In genomic region chr19:45949236-45949635, GRCm38 (mm10) we compare ENCODE assay signal across 24 mouse cellular contexts. TPM values are rescaled to one million over a fixed set of nuclear protein-coding genes. Genes with fewer than 3 reads are reported as not detected.
A peak's percentile ranks its signal among the peaks of the same experiment; 100 is the strongest.
DNase-seq lines count a peak whose midpoint lies in the region; ATAC-seq and TF ChIP-seq lines count a peak whose summit lies in the region.
"Had no signal": no experiment of that assay in that cellular context is flagged by ENCODE, and none has a peak within 500 bp of the region (broad histone marks: within the 10 kb centered on the region; RNA-seq: fewer than 3 reads in every experiment).

No protein-coding gene starts in this region.

- TF ChIP-seq POLR2A in CH12.LX (IDR thresholded peaks at IDR 0.05; ENCODE audit: low read depth, low read length), result no peak

- TF ChIP-seq RAD21 in CH12.LX (IDR thresholded peaks at IDR 0.05; ENCODE audit: low read depth, low read length), result no peak

- H3K79me2 ChIP-seq in CH12.LX (replicated peaks; ENCODE audit: control insufficient read depth, extremely low read depth, insufficient read depth, poor library complexity, severe bottlenecking), result no peaks in the 10 kb centered on the region

- no peak overlapping the region for H3K9ac ChIP-seq in heart, postnatal 0 days (replicated peaks; ENCODE audit: low read depth, low read length)
- no peak overlapping the region for H3K9ac ChIP-seq in CH12.LX (ENCODE audit: insufficient read depth, low read depth)
- H3K9ac ChIP-seq: embryonic facial prominence, embryonic 13.5 days; embryonic facial prominence, embryonic 15.5 days; forebrain, embryonic 12.5 days had no signal

- no peaks in the 10 kb centered on the region for H3K9me3 ChIP-seq in heart, postnatal 0 days (replicated peaks; ENCODE audit: control insufficient read depth, low read length)
- no peaks in the 10 kb centered on the region for H3K9me3 ChIP-seq in CH12.LX (replicated peaks; ENCODE audit: low read length)
- H3K9me3 ChIP-seq: embryonic facial prominence, embryonic 13.5 days; embryonic facial prominence, embryonic 15.5 days; forebrain, embryonic 10.5 days; forebrain, embryonic 12.5 days had no signal

- H3K4me1 ChIP-seq in heart, postnatal 0 days (ENCODE audit: control insufficient read depth, insufficient read depth), result no peaks in the 10 kb centered on the region
- peaks cover 2 to 28% of the 10 kb centered on the region in 2 experiments; a peak in 3 of 4 replicates for H3K4me1 ChIP-seq in CH12.LX (ENCODE audit: control insufficient read depth in 1 of 2, insufficient read depth in 2 of 2)
- H3K4me1 ChIP-seq: embryonic facial prominence, embryonic 13.5 days; embryonic facial prominence, embryonic 15.5 days; forebrain, embryonic 10.5 days; forebrain, embryonic 12.5 days had no signal

- no peak for DNase-seq in heart, postnatal 0 days (ENCODE audit: low spot score)
- DNase-seq in heart, adult 9 months (ENCODE audit: low spot score in 2 of 2), result no peak
- peak; percentile 33 for DNase-seq in CH12.LX (ENCODE audit: extremely low read depth)
- DNase-seq in layer of hippocampus, adult 2 months (ENCODE audit: low spot score in 2 of 2), result no peak
- no peak for DNase-seq in frontal cortex, postnatal 14 days (ENCODE audit: low spot score in 2 of 2)
- DNase-seq: adrenal gland, adult 8-10 months; adrenal gland, postnatal 14 days; adrenal gland, postnatal 36 days; B cell, adult 2 months; cerebellum, adult 11 months; cerebellum, adult 18-20 months; cerebellum, adult 8-10 months; cerebellum, adult 9-11 months; cerebellum, postnatal 14 days; cerebellum, postnatal 36 days; embryo, embryonic 11 days had no signal

- no peak overlapping the region for H3K4me2 ChIP-seq in heart, postnatal 0 days (ENCODE audit: low read depth, low read length)
- no peak overlapping the region for H3K4me2 ChIP-seq in CH12.LX (ENCODE audit: insufficient read depth, low read depth, poor library complexity, severe bottlenecking)
- H3K4me2 ChIP-seq: embryonic facial prominence, embryonic 13.5 days; embryonic facial prominence, embryonic 15.5 days; forebrain, embryonic 12.5 days had no signal

- ATAC-seq in heart, postnatal 0 days (ENCODE audit: insufficient read depth, low read depth), result no peak
- ATAC-seq: CD4-positive, CD25-positive, alpha-beta regulatory T cell, adult 4 months; forebrain, embryonic 14.5 days; forebrain, embryonic 16.5 days had no signal

- dilution Hi-C loops in CH12.LX (cut with MboI; ENCODE audit: extremely low pct_ligation_motif_present, extremely low pct_unique_long_range_greater_than_20kb, low sequenced_read_pairs), result no loop called here

- TF ChIP-seq CTCF in heart, postnatal 0 days (IDR thresholded peaks at IDR 0.05; ENCODE audit: low read depth), result peak; percentile 5; the same call in 1 of the 2 replicates
- no peak for TF ChIP-seq CTCF in CH12.LX (conservative IDR thresholded peaks at IDR 0.05 in 1 of 2, IDR thresholded peaks at IDR 0.05 in 1 of 2; ENCODE audit: low read depth in 2 of 2, low read length in 2 of 2)
- TF ChIP-seq CTCF in layer of hippocampus, adult 2 months (conservative IDR thresholded peaks at IDR 0.05), result no peak

- no peak overlapping the region for H3K27ac ChIP-seq in heart, postnatal 0 days (ENCODE audit: low read depth)
- no peak overlapping the region for H3K27ac ChIP-seq in CH12.LX (ENCODE audit: insufficient read depth, low read depth)
- H3K27ac ChIP-seq in layer of hippocampus, adult 2 months, result no peak overlapping the region
- H3K27ac ChIP-seq: embryonic facial prominence, embryonic 13.5 days; embryonic facial prominence, embryonic 15.5 days; forebrain, embryonic 10.5 days; forebrain, embryonic 12.5 days had no signal

- no peaks in the 10 kb centered on the region for H3K27me3 ChIP-seq in heart, postnatal 0 days (ENCODE audit: control insufficient read depth, insufficient read depth, low read length)
- no peaks in the 10 kb centered on the region for H3K27me3 ChIP-seq in CH12.LX (replicated peaks)
- H3K27me3 ChIP-seq: embryonic facial prominence, embryonic 13.5 days; embryonic facial prominence, embryonic 15.5 days; forebrain, embryonic 12.5 days had no signal

- in situ Hi-C loops in CH12.LX (cut with MboI; ENCODE audit: low pct_ligation_motif_present, low pct_unique_long_range_greater_than_20kb, low sequenced_read_pairs), result loop anchor here (5.0 kb wide), 1 partner anchor 137 kb away; no protein-coding TSS in a partner anchor

- no peak overlapping the region for H3K4me3 ChIP-seq in heart, postnatal 0 days (ENCODE audit: low read depth, low read length)
- no peak overlapping the region for H3K4me3 ChIP-seq in CH12.LX (replicated peaks in 1 of 3; ENCODE audit: low read depth in 2 of 3, low read length in 2 of 3, poor library complexity in 1 of 3)
- H3K4me3 ChIP-seq in layer of hippocampus, adult 2 months, result no peak overlapping the region
- H3K4me3 ChIP-seq: embryonic facial prominence, embryonic 13.5 days; embryonic facial prominence, embryonic 15.5 days; erythroblast, embryonic 14.5 days; forebrain, embryonic 10.5 days; forebrain, embryonic 12.5 days had no signal

- 59% methylated on average over 6 of the region's 6 CpGs for WGBS in heart, postnatal 0 days

- TF ChIP-seq EP300 in heart, postnatal 0 days (IDR thresholded peaks at IDR 0.05; ENCODE audit: low read depth), result no peak
- no peak for TF ChIP-seq EP300 in CH12.LX (IDR thresholded peaks at IDR 0.05; ENCODE audit: low read length)

- H3K36me3 ChIP-seq in heart, postnatal 0 days (replicated peaks; ENCODE audit: control insufficient read depth, insufficient read depth, low read length), result peaks cover 41% of the 10 kb centered on the region
- peaks cover 0 to 3% of the 10 kb centered on the region in 2 experiments for H3K36me3 ChIP-seq in CH12.LX (replicated peaks in 1 of 2; ENCODE audit: control insufficient read depth in 1 of 2, insufficient read depth in 1 of 2, low read length in 1 of 2)

TF ChIP-seq in CH12.LX, 34 proteins besides CTCF, POLR2A, EP300 and RAD21:
- TF ChIP-seq BHLHE40 (IDR thresholded peaks at IDR 0.05; ENCODE audit: low read depth, low read length), result no peak
- peak; percentile 65 for TF ChIP-seq ZNF384 (IDR thresholded peaks at IDR 0.05; ENCODE audit: low read depth, low read length)
- peak; percentile 20; the same call in 1 of the 2 replicates for TF ChIP-seq MEF2A (IDR thresholded peaks at IDR 0.05; ENCODE audit: borderline replicate concordance, low read depth, low read length)
- no peak for TF ChIP-seq MAZ (IDR thresholded peaks at IDR 0.05; ENCODE audit: low read depth, low read length)
- TF ChIP-seq MYC (IDR thresholded peaks at IDR 0.05; ENCODE audit: low read depth, low read length), result no peak
- TF ChIP-seq MAX (IDR thresholded peaks at IDR 0.05; ENCODE audit: low read length), result no peak
- no peak for TF ChIP-seq IRF4 (IDR thresholded peaks at IDR 0.05; ENCODE audit: low read depth, low read length)

RNA-seq across cellular contexts. Expression of gene Armh3, which starts 49.1 kb away (rescaled TPM):
- 7.0 and 11.4 TPM in 2 replicates for total RNA-seq in heart, postnatal 0 days (2014; rRNA removed; ENCODE audit: low replicate concordance)
- 10.4 and 11.1 TPM in 2 replicates for polyA plus RNA-seq in heart, postnatal 0 days (2015; fragmentation: Nextera tagmentation; extraction: Ambion mirVana)
- total RNA-seq in CH12.LX (2012; rRNA removed), result 1.9 and 2.2 TPM in 2 replicates
- total RNA-seq in CH12.LX (2014; rRNA removed), result 1.1 and 1.3 TPM in 2 replicates
- 4.3 and 4.9 TPM in 2 replicates for polyA plus RNA-seq in CH12.LX (2012; ENCODE audit: insufficient read length, low read depth)
- 10 to 100 TPM; 19.0 to 20.6 TPM for total RNA-seq in layer of hippocampus, adult 2 months (2021)
- polyA plus RNA-seq: erythroblast, embryonic 14.5 days had no signal

RNA-seq across cellular contexts. Expression of gene Hps6, which starts 54.1 kb away (rescaled TPM):
- total RNA-seq in heart, postnatal 0 days (2014; rRNA removed; ENCODE audit: low replicate concordance), result 9.7 and 12.1 TPM in 2 replicates
- 5.6 and 6.3 TPM in 2 replicates for polyA plus RNA-seq in heart, postnatal 0 days (2015; fragmentation: Nextera tagmentation; extraction: Ambion mirVana)
- 10.5 and 10.6 TPM in 2 replicates for total RNA-seq in CH12.LX (2012; rRNA removed)
- total RNA-seq in CH12.LX (2014; rRNA removed), result 6.0 and 6.7 TPM in 2 replicates
- 5.1 and 5.8 TPM in 2 replicates for polyA plus RNA-seq in CH12.LX (2012; ENCODE audit: insufficient read length, low read depth)
- 1 to 10 TPM; 6.3 to 8.2 TPM for total RNA-seq in layer of hippocampus, adult 2 months (2021)
